Mouse (Mus musculus) layer of hippocampus, postnatal 36 days (tissue): ENCODE results near the gene Ythdf1. TPM values are rescaled to one million over a fixed set of nuclear protein-coding genes. Genes with fewer than 3 reads are reported as not detected.

Experiments
- DNase-seq, 2 experiments: peaks; one replicate each; pipeline ENCODE4 v3.0.0; 2022
- total RNA-seq, 2 experiments: library from RNA; stranded (reverse); gene quantifications; 2 replicates each; pipeline ENCODE4 v1.2.3; 2021

Gene Ythdf1
- total RNA-seq: 10 to 100 TPM; 52.3 to 52.4 TPM

DNA sequence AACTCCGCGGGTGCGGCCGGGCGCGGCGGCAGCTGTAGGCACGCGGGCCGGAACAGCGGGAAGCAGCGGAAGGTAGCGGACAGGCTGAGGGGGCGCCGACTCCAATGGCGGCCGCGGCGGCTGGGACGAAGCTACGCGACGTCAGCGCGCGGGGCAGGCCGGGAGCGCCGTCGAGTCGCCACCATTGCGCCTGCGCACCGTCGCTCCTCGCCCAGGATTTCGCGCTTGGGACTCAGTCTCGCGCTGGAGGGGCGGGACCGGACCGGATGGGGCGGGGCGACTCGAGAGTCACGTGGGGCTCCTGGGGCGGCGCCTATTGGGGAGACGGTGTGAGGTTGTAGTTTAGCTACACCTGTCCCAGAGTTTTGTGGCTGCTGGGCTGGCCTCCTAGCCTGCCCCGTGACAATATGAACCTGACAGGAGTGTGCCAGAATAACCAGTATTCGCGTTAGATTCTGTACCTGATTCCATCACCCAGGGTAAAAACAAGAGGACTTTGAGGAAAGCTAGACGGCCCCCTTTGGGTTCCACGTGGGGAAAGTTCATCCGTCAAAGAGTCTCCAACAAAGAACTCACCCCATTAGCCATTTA is at the start of gene Ythdf1:
TSS of gene Ythdf1 (minus strand) at position 140 of the 591 bp plus-strand sequence.
- peak; percentile 97 to 98 for DNase-seq

DNA sequence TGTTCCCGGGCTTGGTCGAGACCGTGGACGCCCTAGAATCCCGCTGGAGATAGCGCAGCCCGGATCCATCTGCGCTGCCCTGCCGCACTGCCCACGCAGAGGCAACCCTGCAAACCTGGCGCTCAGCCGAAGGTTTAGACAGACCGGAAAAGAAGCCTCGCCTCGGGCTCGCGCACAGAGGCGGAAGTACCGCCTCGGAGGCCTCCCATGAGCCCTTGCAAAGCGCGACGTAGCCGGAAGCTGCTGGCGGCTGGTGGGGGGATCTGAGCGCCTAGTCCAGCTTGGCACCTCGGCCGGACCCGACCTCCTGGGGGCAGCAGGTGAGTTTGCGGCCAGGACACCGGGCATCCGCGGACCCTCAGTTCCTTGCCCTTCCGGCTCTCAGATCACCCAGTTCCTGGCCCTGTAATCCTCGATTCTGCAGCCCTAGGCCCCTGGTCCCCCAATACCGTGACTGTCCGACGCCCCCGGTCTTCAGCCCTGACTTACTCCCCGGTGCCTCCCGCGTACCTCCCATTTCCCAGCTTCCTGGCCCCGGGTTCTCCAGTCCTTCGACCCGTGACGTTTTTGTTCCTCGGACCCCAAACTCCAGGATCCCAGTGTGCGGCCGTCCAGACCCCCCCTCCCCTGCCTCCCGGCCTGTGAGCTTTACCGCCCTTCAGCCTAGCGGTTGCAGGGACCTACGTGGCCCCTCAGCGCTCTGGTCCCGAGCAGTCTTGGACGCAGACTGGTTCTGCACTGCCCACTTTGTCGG is 46.4 kb upstream of the Ythdf1 start, which contains the start of gene Arfgap1:
TSS of gene Arfgap1 (plus strand) at position 216 of the 754 bp plus-strand sequence.
- peak; percentile 93 to 94 for DNase-seq

DNA sequence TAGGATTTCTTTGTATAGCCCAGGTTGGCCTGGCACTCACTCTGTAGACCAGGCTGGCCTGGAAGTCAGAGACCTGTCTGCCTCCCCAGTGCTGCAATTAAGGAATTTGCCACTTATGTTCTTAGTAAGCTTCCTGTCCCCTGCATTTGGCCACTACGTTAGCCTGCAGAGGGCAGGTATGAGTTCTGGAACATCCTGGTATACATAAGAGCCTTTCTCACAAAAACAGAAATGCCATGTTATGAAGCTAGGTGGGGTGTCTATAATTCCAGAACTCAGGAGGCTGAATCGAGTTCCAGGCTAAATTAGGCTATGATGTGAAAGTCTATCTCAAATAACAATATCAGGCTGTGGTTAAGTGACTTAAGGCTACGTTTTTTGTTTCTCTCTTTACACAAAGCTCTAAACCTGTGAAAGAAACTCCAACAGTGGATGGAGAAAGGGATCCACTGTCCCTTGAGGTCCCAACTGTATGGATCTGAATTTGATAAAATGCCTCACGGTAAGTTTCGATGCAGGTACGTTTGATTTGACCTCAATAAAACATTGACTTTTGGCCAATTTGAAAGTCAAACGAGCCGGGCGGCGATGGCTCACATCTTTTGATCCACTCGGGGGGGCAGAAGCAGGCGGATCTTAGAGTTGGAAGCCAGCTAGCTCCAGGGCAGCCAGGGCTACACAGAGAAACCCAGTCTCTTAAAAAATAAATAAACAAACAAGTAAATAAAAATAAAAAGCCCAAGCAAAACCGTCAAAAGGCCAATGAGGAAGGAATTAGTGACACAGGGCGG is 45.5 kb upstream of the Ythdf1 start:
- no peak for DNase-seq

DNA sequence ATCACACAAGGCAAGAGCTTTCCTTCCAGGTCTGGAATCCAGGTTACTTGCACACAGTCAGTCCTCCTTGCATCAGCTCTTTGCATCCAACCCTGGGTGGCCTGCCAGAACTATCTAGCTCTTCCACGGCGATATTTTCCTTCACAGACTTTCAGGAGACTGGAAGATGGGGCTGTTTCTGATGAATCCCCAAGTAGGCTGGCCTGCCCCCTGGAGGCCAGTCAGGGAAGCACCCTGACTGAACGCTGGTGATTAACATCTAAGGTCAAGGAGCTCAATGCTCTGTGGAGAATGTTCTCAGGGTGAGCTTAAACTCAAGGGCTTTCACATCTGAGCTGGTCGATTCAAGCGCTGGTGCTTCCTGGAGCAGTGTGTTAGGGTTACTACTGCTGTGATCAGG is 43.2 kb upstream of the Ythdf1 start:
- peak; percentile 65 to 71 for DNase-seq

DNA sequence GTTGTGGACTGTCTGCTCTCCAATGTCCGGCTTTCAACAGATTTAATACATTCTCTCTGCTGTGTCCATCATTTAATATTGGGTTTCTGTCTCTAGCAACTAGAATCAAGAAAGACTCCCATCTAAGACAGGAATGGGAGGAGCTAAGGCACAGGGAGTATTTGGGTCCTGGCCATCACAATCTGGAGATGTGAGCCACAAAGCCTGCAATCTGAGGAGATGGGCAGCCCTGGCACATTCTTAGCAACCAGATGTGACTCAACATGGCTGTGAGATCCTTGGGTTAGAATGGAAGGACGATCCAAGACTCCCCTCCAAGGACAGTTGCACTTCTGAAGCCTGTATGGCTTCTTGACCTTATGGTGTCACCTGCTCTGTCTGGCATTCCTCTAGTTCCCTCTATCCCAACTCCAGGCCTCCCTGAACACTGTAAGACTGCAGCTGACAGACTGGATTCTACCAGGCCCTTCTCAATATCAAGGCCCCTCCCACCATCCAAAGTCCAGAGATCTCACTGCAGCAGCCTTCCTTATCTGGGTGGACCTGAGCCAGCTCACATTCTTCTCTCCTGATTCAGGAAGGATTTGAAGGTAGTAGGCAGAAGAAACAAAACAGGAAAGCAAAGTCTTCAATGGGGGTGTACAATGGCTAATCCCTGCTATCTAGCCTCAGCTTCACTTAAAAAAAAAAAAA is 42.0 kb upstream of the Ythdf1 start:
- no peak for DNase-seq

DNA sequence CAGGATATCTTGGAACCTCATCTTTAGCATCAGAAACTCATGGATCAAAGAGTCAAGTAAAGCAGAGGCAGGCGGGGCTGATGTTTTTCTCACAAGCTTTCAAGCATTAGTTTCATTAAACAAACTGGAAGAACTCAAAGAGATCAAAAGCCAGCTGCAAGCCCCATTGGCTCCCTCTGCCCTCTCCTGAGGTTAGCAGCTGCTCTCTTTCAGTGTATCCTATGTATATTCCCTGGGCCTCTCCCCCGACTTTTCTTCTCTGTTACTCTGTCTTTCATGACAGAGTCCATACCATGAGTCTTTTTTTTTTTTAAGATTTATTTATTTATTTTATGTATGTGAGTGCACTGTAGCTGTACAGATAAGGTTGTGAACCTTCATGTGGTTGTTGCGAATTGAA is 39.4 kb upstream of the Ythdf1 start:
- DNase-seq: no peak

DNA sequence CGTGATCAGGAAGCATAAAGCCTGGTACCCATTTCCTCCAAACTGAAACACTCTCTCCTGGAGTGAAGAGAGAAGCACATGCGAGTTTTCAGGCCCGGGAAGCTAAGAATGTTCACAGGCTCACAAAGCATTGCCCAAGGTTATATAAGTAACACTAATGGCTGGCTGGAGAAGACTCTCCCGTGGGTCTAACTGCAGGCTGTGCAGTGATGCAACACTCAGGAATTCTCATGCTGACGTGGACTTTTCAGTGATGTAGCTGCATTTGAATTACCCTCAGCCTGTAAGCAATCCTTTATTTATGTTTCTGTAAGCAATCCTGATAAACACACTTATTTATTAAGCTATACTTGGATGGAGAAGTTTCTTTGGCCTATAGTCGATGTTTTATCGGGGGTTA is 38.9 kb upstream of the Ythdf1 start:
- DNase-seq: no peak

DNA sequence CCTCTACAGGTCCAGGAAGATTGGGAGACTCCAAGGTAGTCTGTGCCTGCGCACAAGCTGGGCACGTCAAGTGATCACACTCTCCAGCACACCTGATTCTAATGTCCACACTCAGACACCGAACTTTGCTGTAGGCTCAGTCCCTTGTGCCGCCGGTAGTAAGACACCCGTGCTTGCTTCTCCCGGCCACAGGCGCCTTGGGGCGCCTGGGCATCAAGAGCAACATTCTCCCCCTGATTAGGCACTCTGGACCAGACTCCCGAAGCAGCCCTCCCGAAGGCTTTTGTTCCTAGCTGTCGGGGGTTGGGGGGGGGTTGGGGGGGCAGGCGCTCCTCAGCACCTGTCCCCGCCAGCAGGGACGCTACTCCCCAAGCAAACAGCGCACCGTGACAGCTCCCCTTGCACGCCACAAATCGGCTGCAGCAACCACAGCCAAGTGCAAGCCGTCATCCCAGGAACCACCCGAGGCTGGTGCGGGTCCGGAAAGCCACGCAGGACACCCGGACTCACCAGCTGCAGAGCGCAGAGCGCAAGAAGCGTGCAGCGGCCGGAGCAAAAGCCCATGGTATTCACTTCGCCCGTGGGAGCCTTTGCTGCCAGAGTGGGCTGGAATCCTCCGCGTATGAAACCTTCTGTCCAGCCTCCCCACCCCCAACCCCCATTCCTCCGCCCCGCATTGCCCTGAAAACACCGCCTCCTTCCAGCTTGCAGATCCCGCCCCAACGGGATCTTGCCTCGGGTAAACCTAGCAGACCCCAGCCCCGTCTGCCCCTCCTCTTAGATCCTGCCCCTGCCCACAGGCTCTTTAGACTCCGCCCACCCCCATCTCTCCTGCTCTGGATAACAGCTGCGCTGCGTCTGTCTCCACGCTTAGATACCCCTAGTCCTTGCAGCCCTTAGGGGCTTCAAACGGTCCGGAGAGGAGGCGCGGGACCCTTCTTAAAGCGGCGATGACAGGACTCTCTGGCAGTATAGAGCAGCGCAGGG is 33.6 kb upstream of the Ythdf1 start, which contains the start of gene Nkain4:
TSS of gene Nkain4 (minus strand) at position 639 of the 987 bp plus-strand sequence.
- peak; percentile 47 to 55 for DNase-seq

DNA sequence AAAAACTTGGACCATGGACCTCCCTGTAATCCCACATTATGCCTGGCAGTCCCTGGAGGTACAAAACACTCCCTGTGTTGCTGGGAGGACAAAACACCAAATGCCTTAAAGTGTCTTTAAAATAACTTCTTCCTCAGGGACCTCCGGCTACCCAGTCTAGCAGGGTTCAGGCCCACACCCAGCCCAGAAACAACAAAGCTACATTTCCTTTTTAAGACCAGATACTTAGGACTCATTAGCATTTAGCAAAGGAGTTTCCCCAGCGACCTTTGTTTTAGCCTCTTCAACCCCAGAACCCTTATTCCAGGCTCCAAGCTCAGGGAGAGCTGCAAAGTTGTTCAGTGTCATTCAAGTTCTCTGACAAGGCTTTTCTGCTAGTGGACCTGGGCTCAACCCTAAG is 32.9 kb upstream of the Ythdf1 start:
- DNase-seq: no peak

DNA sequence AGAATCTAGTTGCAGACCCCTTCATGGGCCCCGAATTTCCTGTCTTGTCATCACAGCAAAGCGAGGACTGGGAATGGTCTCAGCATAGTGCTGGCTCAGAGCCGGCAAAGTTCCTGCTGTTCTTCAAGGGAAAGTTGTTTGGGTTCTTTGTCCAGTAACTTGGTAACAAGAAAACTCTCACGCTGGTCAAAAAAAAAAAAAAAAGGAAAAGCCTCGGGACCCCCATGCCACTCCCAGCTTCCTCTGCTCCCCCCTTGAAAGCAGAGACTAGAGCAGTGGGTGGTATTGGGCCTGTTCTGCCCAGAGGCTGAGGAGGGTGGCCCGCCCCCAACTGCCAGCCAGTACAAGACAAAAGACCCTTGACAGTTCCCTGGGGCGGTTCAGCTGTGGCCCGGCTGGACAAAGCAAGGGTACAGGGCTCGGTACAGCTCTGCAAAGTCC is 32.0 kb upstream of the Ythdf1 start:
- peak in 1 of 2 experiments; percentile 44 for DNase-seq

DNA sequence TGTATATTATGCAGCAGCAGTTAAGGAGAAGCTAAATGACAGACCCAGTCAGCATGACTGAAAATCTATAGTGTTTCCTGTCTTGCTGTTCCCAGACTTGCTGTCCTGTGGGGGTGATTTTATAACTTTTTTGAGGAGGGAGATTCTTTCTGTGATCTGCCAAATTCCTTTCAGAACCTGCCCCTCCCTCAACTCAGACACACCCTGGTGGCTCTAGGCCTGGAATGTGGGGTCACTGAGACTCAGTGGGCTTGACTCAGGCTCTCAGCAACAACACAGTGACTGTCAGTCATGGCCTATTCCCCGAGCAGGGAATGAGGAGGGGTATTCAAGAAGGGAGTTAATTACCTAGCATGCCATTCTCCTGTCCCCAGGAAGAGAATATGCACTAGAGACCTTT is 29.2 kb upstream of the Ythdf1 start:
- no peak for DNase-seq

DNA sequence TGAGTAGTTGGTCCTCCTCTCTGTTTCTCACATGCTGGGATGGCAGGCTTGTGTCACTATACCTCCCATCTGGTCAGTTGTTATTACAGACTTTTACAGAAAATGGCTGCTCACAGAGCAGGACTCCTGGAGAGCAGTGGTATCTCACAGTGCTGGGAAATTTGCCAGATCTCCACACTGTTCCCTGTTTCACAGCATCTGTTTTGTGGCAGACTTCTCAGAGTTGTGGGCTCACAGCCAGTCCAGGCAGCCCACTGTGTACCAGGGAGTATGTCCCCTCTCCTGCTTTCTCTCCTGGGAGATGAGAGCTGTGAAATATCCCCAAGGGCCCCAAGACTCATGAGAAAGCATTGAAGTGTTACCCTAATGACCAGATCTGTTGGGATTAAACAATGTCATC is 21.1 kb upstream of the Ythdf1 start:
- peak; percentile 36 to 48 for DNase-seq

DNA sequence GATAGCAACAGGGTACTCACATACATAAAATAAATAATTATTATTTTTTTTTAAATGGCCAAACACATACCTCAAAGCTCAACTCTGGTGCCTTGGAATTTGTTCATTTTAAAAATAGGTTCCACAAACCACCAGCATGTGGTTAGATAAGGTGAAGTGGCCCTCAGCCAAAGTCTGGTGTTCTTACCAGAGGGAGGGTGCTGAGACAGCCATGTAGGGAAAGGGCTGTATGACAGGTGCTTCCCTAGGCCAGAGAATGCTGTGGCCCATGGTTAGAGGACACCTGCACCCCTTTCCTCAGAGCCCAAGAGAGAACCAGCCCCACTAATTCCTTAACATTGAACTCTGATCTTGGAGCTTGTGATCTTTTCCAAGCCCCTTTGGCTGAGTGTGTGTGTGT is 19.4 kb upstream of the Ythdf1 start:
- no peak for DNase-seq

DNA sequence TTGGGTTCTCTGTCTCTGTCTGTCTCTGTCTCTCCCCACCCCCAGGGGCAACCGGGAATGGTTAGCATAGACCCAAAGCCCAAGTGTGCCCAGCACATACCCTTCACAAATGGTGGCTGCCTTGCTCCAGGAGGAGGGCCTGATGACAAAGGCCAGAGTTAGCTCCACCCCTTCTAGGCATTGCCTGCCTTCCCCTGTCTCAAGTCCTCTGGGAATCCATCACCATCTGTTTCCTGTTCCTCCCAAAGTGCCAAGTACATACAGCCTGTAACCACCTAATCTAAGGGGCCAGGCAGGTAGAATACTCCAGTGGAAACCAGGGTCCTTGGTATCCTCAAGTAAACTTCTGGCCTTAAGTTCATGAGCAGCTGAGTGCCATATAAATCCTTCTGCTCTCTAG is 11.7 kb upstream of the Ythdf1 start:
- no peak for DNase-seq

DNA sequence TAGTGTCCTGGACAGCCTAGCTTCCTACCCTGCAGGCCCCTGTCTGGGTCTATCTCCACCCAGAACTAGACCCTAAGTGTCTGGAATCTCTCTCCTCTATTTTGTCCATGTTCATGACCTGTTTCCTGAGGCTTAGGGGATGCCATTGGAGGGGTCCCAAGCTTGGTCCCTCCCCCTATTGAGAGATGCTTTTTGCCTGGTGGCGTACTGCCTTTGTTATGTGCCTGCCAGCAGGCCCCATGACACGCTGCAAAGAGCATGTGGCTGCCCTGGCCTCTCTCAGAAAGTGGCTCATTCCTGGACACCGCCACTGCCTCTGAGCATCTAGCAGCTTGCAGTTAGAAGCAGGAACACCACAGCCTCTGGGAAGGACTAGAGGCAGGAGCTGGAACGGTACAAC is 8.0 kb upstream of the Ythdf1 start, which contains the start of gene Birc7:
TSS of gene Birc7 (plus strand) at position 301 of the 400 bp plus-strand sequence.
- DNase-seq: no peak

DNA sequence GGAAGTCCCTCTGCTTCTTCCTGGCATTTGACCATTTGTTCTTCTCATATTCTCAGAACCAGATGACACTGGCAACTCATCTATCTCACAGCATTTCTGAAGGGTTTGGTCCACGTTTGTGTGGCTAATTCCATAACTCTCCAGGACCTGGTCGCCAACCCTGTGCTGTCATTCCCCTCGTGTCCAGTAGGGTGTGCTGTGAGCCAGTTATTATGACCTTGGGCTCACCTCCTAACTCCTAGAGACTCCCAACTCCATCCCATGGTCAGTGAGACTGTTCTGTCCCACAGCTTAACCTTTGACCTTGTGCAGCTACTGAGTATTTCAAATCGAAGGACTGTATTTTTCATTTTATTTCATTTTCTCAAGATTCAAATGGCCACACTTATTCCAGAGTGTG is 4.4 kb upstream of the Ythdf1 start:
- DNase-seq: peak; percentile 55 to 73

DNA sequence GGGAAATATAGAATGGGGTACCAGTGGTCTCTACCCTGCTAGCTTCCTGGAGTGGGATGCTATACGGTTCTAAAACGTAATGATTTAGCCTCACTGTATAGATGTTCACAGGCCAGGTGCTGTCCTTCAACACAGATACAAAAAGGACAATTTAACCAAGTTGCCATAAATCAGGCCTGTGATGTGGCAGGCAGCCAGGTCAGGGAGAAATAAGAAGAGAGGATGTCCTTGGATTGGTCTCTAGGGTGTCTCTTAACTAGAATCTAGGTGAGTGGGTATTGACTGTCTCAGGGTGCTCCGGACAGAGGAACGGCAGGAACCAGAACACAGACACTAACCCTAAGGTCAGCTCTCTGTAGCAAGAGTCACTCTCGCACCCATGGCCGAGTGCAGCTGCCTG is 2.0 kb upstream of the Ythdf1 start:
- no peak for DNase-seq

DNA sequence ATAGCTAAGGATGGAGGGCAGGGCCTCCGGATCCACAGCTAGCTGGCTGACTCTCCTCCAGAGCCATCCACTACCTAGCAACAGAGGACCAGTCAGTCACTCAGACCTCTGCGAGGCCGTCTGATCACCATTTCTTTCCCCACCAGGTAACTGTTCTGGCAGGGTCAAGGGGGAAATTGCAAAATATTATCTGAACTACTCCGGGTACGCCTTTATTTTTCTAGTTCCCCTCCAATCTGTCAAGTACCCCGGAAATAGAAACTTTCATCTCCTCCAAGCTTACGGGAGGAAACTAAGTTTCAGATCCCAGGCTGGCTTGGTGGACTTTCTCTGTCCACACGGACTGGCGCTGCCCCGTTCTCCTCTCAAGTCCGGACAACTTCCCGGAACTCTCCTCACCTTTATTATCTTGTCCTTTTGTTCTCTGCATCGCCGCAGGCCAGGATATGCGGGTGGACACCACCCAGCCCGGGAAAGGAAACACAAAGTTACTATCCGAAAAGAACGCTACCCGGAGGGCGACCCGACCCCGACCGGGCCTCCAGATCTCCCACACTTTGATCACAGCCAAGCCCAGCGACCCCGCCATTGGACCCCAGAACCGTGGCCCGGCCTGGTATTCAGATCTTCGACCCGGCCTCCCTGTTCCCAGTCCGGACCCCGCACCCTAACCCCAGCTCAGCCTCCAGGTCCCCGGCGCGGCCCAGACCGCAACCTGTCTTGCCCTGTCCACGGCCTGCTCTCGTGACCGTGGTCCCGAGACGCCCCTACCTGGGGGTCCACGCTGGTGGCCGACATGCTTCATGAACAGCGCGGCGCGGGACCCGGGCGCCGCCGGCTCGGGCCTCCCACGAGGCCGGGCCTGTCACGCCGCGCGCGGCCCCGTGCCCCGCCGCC is 588 bp downstream of the Ythdf1 start:
- DNase-seq: no peak

DNA sequence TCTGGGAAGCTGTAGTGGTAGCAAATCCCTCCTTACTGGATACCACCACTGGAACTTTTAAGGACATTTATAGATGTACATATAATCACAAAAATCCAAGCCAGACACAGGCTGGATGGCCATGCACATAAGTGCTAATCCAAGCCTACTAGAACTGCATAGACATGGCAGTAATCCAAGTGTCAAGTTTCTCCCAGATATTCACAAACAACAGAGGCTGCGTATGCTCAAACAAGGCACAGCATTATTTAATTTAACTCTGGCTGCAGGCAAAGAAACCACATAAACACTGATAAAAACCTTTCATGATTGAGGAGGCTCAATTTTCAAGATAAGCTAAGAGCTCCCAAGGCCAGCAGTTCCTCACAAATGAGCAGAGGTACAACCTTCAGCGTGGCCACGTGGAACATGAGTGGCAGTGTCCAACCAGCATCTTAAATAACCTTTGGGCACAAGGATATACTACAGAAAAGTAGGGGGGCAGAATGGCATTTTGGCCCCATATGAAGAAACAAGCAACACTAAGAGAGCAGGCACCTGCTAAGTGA is 4.8 kb downstream of the Ythdf1 start:
- DNase-seq: no peak

DNA sequence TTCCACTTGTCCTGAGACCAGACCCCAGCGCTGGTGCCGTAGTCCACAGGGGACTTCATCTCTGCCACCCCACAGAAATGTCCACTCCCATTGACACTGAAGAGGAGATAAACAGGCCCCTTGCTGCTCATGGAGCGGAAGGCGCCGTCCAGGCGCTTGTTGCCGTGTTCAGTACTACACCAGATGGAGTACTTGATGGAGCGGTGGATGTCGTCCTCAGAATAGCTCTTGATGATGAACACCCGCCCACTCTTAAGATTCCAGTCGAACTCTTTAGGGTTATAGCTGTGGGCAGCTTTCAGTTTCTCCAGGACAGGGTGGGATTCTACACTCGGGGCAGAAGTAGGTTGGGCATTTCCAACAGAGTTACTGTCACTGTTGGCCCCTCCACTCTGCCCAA is 9.8 kb downstream of the Ythdf1 start:
- peak in 1 of 2 experiments; percentile 23 for DNase-seq
